19 mouse cellular contexts compared by ENCODE assay signal in genomic region chr2:169740996-169741395, GRCm38 (mm10).
DNase-seq lines count a peak whose midpoint lies in the region; ATAC-seq and TF ChIP-seq lines count a peak whose summit lies in the region.
"Had no signal": no experiment of that assay in that cellular context is flagged by ENCODE, and none has a peak within 500 bp of the region (broad histone marks: within the 10 kb centered on the region; RNA-seq: fewer than 3 reads in every experiment).

No protein-coding gene starts in this region.

- no peak overlapping the region for H3K9ac ChIP-seq in kidney, embryonic 15.5 days
- H3K9ac ChIP-seq in kidney, postnatal 0 days (ENCODE audit: low read depth, low read length), result no peak overlapping the region
- H3K9ac ChIP-seq: embryonic facial prominence, embryonic 12.5 days; forebrain, embryonic 13.5 days; forebrain, embryonic 15.5 days had no signal

- POLR2A ChIA-PET in Patski (lab: Charles Lee), result interaction anchor here (0.5 to 0.6 kb wide), 2 partner anchors 16 to 103 kb away, joined by 3 to 4 read pairs; no protein-coding TSS in a partner anchor

- H3K36me3 ChIP-seq in kidney, embryonic 15.5 days, result no peaks in the 10 kb centered on the region
- no peaks in the 10 kb centered on the region for H3K36me3 ChIP-seq in kidney, postnatal 0 days (ENCODE audit: insufficient read depth, low read length)
- H3K36me3 ChIP-seq: embryonic facial prominence, embryonic 10.5 days; embryonic facial prominence, embryonic 12.5 days; forebrain, embryonic 15.5 days had no signal

- no peaks in the 10 kb centered on the region for H3K9me3 ChIP-seq in kidney, embryonic 15.5 days (replicated peaks)
- H3K9me3 ChIP-seq in kidney, postnatal 0 days (replicated peaks; ENCODE audit: low read length), result no peaks in the 10 kb centered on the region
- H3K9me3 ChIP-seq: embryonic facial prominence, embryonic 10.5 days; embryonic facial prominence, embryonic 12.5 days; forebrain, embryonic 13.5 days; forebrain, embryonic 15.5 days had no signal

- CTCF ChIA-PET in Patski (lab: Charles Lee), result interaction anchor here (1.0 to 1.4 kb wide), 3 partner anchors 9 to 99 kb away, joined by 3 to 4 read pairs (median 3); no protein-coding TSS in a partner anchor

- no peak overlapping the region for H3K4me3 ChIP-seq in kidney, embryonic 15.5 days (replicated peaks)
- no peak overlapping the region for H3K4me3 ChIP-seq in kidney, postnatal 0 days (replicated peaks; ENCODE audit: low read depth, low read length)
- H3K4me3 ChIP-seq: embryonic facial prominence, embryonic 10.5 days; embryonic facial prominence, embryonic 12.5 days; forebrain, embryonic 13.5 days; forebrain, embryonic 15.5 days had no signal

- peak overlapping the region; percentile 0; the same call in 1 of the 2 replicates for H3K4me2 ChIP-seq in kidney, embryonic 15.5 days
- H3K4me2 ChIP-seq in kidney, postnatal 0 days (ENCODE audit: low read length), result no peak overlapping the region
- H3K4me2 ChIP-seq: embryonic facial prominence, embryonic 12.5 days; forebrain, embryonic 13.5 days; forebrain, embryonic 15.5 days had no signal

- DNase-seq in kidney, postnatal 14 days, result no peak
- DNase-seq in kidney, postnatal 0 days (ENCODE audit: low spot score), result peak; percentile 68
- no peak for DNase-seq in kidney, postnatal 36 days
- peak; percentile 86 for DNase-seq in Patski (ENCODE audit: low read depth, low spot score)
- DNase-seq in spleen, postnatal 36 days (ENCODE audit: low spot score in 2 of 2), result no peak
- DNase-seq: adrenal gland, adult 8-10 months; adrenal gland, postnatal 14 days; adrenal gland, postnatal 36 days; cerebellum, adult 11-12 months; cerebellum, adult 2 months; cerebellum, adult 9-10 months; cerebellum, postnatal 10 days; cerebellum, postnatal 25 days had no signal

- in situ Hi-C loops in Patski (cut with MboI; ENCODE audit: low pct_unique_long_range_greater_than_20kb), result no loop called here

- H3K4me1 ChIP-seq in kidney, embryonic 15.5 days, result peaks cover 18% of the 10 kb centered on the region
- peaks cover 4% of the 10 kb centered on the region; the same call in 1 of the 2 replicates for H3K4me1 ChIP-seq in kidney, postnatal 0 days (replicated peaks; ENCODE audit: insufficient read depth, low read length)
- H3K4me1 ChIP-seq: embryonic facial prominence, embryonic 10.5 days; embryonic facial prominence, embryonic 12.5 days; forebrain, embryonic 13.5 days had no signal

- no peaks in the 10 kb centered on the region for H3K27me3 ChIP-seq in kidney, embryonic 15.5 days
- no peaks in the 10 kb centered on the region for H3K27me3 ChIP-seq in kidney, postnatal 0 days (ENCODE audit: insufficient read depth, low read length)
- no peaks in the 10 kb centered on the region for H3K27me3 ChIP-seq in Patski
- H3K27me3 ChIP-seq: embryonic facial prominence, embryonic 12.5 days; forebrain, embryonic 13.5 days; forebrain, embryonic 15.5 days had no signal

- TF ChIP-seq CTCF in kidney, postnatal 0 days (IDR thresholded peaks at IDR 0.05; ENCODE audit: low read depth), result peak; percentile 1; the same call in 1 of the 2 replicates
- no peak for TF ChIP-seq CTCF in Patski (IDR thresholded peaks at IDR 0.05)

- 36% methylated on average over 10 of the region's 10 CpGs for WGBS in kidney, embryonic 15.5 days
- WGBS in kidney, postnatal 0 days, result 27% methylated on average over 10 of the region's 10 CpGs

- H3K27ac ChIP-seq in kidney, embryonic 15.5 days, result 0 out of 2 replicates have a peak overlapping the region, but pooled peaks have one; percentile 32
- no peak overlapping the region for H3K27ac ChIP-seq in kidney, postnatal 0 days
- H3K27ac ChIP-seq: embryonic facial prominence, embryonic 10.5 days; embryonic facial prominence, embryonic 12.5 days; forebrain, embryonic 13.5 days; forebrain, embryonic 15.5 days had no signal

- peak; percentile 68 for ATAC-seq in kidney, embryonic 15.5 days (replicated peaks; ENCODE audit: low FRiP score)
- ATAC-seq in kidney, postnatal 0 days (replicated peaks; ENCODE audit: low FRiP score, low read depth), result no peak; the same call in 1 of the 2 replicates
- peak; percentile 98 for ATAC-seq in Patski
- ATAC-seq: activated CD4-positive, CD25-positive, alpha-beta regulatory T cell, adult 4 months; forebrain, embryonic 13.5 days; forebrain, embryonic 15.5 days had no signal

Comparison
In these comparisons a context has a peak if more than half of its experiments do, and no peak if none do; other contexts are left out.
1. DNase-seq: peak in kidney, postnatal 0 days (single experiment) and Patski (single experiment); none in kidney, postnatal 14 days (single experiment), kidney, postnatal 36 days (0 of 2) and spleen, postnatal 36 days (0 of 2).